Mouse (Mus musculus): Measurements from ENCODE around the gene Fuca1.

DNA sequence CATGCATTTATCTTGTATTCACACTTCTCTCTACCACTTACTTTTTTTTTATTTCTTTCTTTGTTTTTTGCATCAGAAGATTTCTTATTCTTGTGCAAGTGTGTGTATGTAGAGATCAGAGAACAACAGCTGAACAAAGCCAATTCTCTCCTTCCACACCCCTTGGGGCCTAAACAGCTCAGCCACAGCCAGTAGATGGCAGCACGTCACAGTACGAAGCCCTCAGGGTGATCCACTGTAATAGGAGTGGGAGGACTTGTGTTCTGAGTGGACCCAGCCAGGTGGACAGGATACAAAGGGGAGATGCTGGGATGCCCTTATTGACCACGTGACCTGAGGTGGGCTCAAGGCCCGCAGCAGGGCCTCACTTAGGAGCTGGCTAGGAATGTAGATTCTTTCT lies 30.7 kb upstream of the Fuca1 start:
- peak; percentile 99 for TF ChIP-seq CTCF (IDR thresholded peaks at IDR 0.05; ENCODE audit: control insufficient read depth, insufficient read depth, low read length)
- no peak for TF ChIP-seq POLR2A (IDR thresholded peaks at IDR 0.05; ENCODE audit: borderline replicate concordance, control insufficient read depth, low read depth, low read length)

All from bone marrow, adult 2 months (tissue).